In the genomic region with DNA sequence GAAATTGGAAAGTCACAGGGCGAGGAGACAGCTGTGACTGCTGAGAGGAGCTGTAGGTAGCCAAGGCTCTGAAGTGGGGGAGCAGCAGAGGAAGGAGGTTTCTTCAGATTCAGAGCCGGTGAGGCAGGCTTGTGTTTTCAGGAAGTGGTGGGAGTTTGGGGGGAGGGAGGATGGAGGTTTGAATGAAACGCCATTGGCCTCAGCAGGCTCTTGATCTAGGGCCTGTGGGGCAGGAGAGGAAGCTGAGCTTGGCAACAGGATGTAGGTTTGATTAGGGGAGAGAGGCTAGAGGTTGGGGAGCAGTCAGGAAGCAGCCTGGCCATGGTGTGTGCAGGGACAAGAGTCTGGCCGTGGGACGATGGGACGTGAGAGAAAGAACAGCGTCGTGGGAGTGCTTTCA, we compare ENCODE assay signal across 8 mouse cellular contexts. TPM values are rescaled to one million over a fixed set of nuclear protein-coding genes. Genes with fewer than 3 reads are reported as not detected.
A peak's percentile ranks its signal among the peaks of the same experiment; 100 is the strongest.
DNase-seq lines count a peak whose midpoint lies in the region; ATAC-seq and TF ChIP-seq lines count a peak whose summit lies in the region.

No protein-coding gene starts in this region.

- no peak overlapping the region for H3K9ac ChIP-seq in midbrain, embryonic 14.5 days (replicated peaks; ENCODE audit: low read length)
- no peak overlapping the region for H3K9ac ChIP-seq in midbrain, embryonic 16.5 days (ENCODE audit: low read depth, low read length)
- H3K9ac ChIP-seq in heart, postnatal 0 days (replicated peaks; ENCODE audit: low read depth, low read length) = 0 out of 2 replicates have a peak overlapping the region, but pooled peaks have one; percentile 39

- peaks cover 43% of the 10 kb centered on the region for H3K4me1 ChIP-seq in midbrain, embryonic 14.5 days (ENCODE audit: control insufficient read depth, insufficient read depth, low read length)
- H3K4me1 ChIP-seq in midbrain, embryonic 16.5 days (ENCODE audit: control insufficient read depth, insufficient read depth, low read length) = peaks cover 36% of the 10 kb centered on the region
- H3K4me1 ChIP-seq in heart, postnatal 0 days (ENCODE audit: control insufficient read depth, insufficient read depth) = peaks cover 32% of the 10 kb centered on the region

- peaks cover 60% of the 10 kb centered on the region for H3K36me3 ChIP-seq in midbrain, embryonic 14.5 days (ENCODE audit: control insufficient read depth, insufficient read depth, low read length)
- H3K36me3 ChIP-seq in midbrain, embryonic 16.5 days (ENCODE audit: control insufficient read depth, insufficient read depth, low read length) = peaks cover 23% of the 10 kb centered on the region
- H3K36me3 ChIP-seq in heart, postnatal 0 days (replicated peaks; ENCODE audit: control insufficient read depth, insufficient read depth, low read length) = peaks cover 58% of the 10 kb centered on the region

- 0 out of 2 replicates have a peak overlapping the region, but pooled peaks have one; percentile 8 for H3K27ac ChIP-seq in midbrain, embryonic 14.5 days (replicated peaks; ENCODE audit: low read depth, low read length)
- H3K27ac ChIP-seq in midbrain, embryonic 16.5 days (ENCODE audit: low read length) = no peak overlapping the region
- peak overlapping the region; percentile 90 for H3K27ac ChIP-seq in heart, postnatal 0 days (ENCODE audit: low read depth)

- TF ChIP-seq EP300 in heart, postnatal 0 days (IDR thresholded peaks at IDR 0.05; ENCODE audit: low read depth) = no peak

- no peak for DNase-seq in midbrain, embryonic 14.5 days
- peak; percentile 72 for DNase-seq in heart, postnatal 0 days (ENCODE audit: low spot score)
- peak; percentile 13 for DNase-seq in lung, postnatal 14 days
- peak; percentile 88 for DNase-seq in thymus, postnatal 14 days
- no peak for DNase-seq in retina, embryonic 14.5 days (ENCODE audit: low spot score)
- no peak for DNase-seq in right cerebral cortex, adult 18-20 months
- no peak for DNase-seq in left cerebral cortex, postnatal 14 days (ENCODE audit: low spot score in 2 of 2)

- TF ChIP-seq CTCF in heart, postnatal 0 days (IDR thresholded peaks at IDR 0.05; ENCODE audit: low read depth) = no peak

- no peak overlapping the region for H3K4me3 ChIP-seq in midbrain, embryonic 14.5 days (replicated peaks; ENCODE audit: low read depth, low read length)
- no peak overlapping the region for H3K4me3 ChIP-seq in midbrain, embryonic 16.5 days (ENCODE audit: low read depth, low read length)
- no peak overlapping the region for H3K4me3 ChIP-seq in heart, postnatal 0 days (ENCODE audit: low read depth, low read length)

- WGBS in midbrain, embryonic 14.5 days = 83% methylated on average over 8 of the region's 8 CpGs
- WGBS in midbrain, embryonic 16.5 days = 87% methylated on average over 8 of the region's 8 CpGs
- WGBS in heart, postnatal 0 days = 36% methylated on average over 8 of the region's 8 CpGs

- H3K9me3 ChIP-seq in midbrain, embryonic 14.5 days (ENCODE audit: control insufficient read depth, low read length) = no peaks in the 10 kb centered on the region
- no peaks in the 10 kb centered on the region for H3K9me3 ChIP-seq in midbrain, embryonic 16.5 days (replicated peaks; ENCODE audit: control insufficient read depth, low read length, poor library complexity, severe bottlenecking)
- H3K9me3 ChIP-seq in heart, postnatal 0 days (replicated peaks; ENCODE audit: control insufficient read depth, low read length) = no peaks in the 10 kb centered on the region

- H3K27me3 ChIP-seq in midbrain, embryonic 14.5 days (ENCODE audit: control insufficient read depth, insufficient read depth, low read length) = no peaks in the 10 kb centered on the region
- no peaks in the 10 kb centered on the region for H3K27me3 ChIP-seq in midbrain, embryonic 16.5 days (ENCODE audit: control insufficient read depth, insufficient read depth, low read depth, low read length)
- H3K27me3 ChIP-seq in heart, postnatal 0 days (ENCODE audit: control insufficient read depth, insufficient read depth, low read length) = no peaks in the 10 kb centered on the region

- H3K4me2 ChIP-seq in midbrain, embryonic 14.5 days (ENCODE audit: low read length) = peak overlapping the region; percentile 81
- no peak overlapping the region for H3K4me2 ChIP-seq in midbrain, embryonic 16.5 days (ENCODE audit: low read length)
- H3K4me2 ChIP-seq in heart, postnatal 0 days (ENCODE audit: low read depth, low read length) = peak overlapping the region; percentile 30; the same call in 1 of the 2 replicates

- intact Hi-C loops in left cerebral cortex, postnatal 14 days (cut with DNase I) = no loop called here

- ATAC-seq in midbrain, embryonic 14.5 days (ENCODE audit: low FRiP score, low TSS enrichment) = no peak
- no peak for ATAC-seq in midbrain, embryonic 16.5 days
- peak; percentile 12; the same call in 1 of the 2 replicates for ATAC-seq in heart, postnatal 0 days (ENCODE audit: insufficient read depth, low read depth)

RNA-seq across cellular contexts. Expression of a gene that starts 4.1 kb away (rescaled TPM):
- polyA plus RNA-seq in midbrain, embryonic 14.5 days (2014; fragmentation: Nextera tagmentation; extraction: Ambion mirVana) = 5.8 and 7.1 TPM in 2 replicates
- polyA plus RNA-seq in midbrain, embryonic 16.5 days (2015; fragmentation: Nextera tagmentation; extraction: Ambion mirVana) = 4.0 TPM in 2 replicates
- 3.7 and 22.0 TPM in 2 replicates for total RNA-seq in heart, postnatal 0 days (2014; rRNA removed; ENCODE audit: low replicate concordance)
- polyA plus RNA-seq in heart, postnatal 0 days (2015; fragmentation: Nextera tagmentation; extraction: Ambion mirVana) = 1.3 and 2.0 TPM in 2 replicates
- 10 to 100 TPM; 10.3 to 10.8 TPM for total RNA-seq in left cerebral cortex, postnatal 14 days (2021)

RNA-seq across cellular contexts. Expression of a gene that starts 36.2 kb away (rescaled TPM):
- 32.8 and 36.1 TPM in 2 replicates for polyA plus RNA-seq in midbrain, embryonic 14.5 days (2014; fragmentation: Nextera tagmentation; extraction: Ambion mirVana)
- 35.1 and 36.3 TPM in 2 replicates for polyA plus RNA-seq in midbrain, embryonic 16.5 days (2015; fragmentation: Nextera tagmentation; extraction: Ambion mirVana)
- 22.4 and 23.2 TPM in 2 replicates for total RNA-seq in heart, postnatal 0 days (2014; rRNA removed; ENCODE audit: low replicate concordance)
- polyA plus RNA-seq in heart, postnatal 0 days (2015; fragmentation: Nextera tagmentation; extraction: Ambion mirVana) = 11.4 and 12.4 TPM in 2 replicates
- total RNA-seq in left cerebral cortex, postnatal 14 days (2021) = 10 to 100 TPM; 26.8 to 28.3 TPM

RNA-seq across cellular contexts. Expression of a gene that starts 39.1 kb away (rescaled TPM):
- 14.0 and 22.3 TPM in 2 replicates for polyA plus RNA-seq in midbrain, embryonic 14.5 days (2014; fragmentation: Nextera tagmentation; extraction: Ambion mirVana)
- 17.5 and 21.2 TPM in 2 replicates for polyA plus RNA-seq in midbrain, embryonic 16.5 days (2015; fragmentation: Nextera tagmentation; extraction: Ambion mirVana)
- total RNA-seq in heart, postnatal 0 days (2014; rRNA removed; ENCODE audit: low replicate concordance) = 39.8 and 88.5 TPM in 2 replicates
- 22.6 and 23.6 TPM in 2 replicates for polyA plus RNA-seq in heart, postnatal 0 days (2015; fragmentation: Nextera tagmentation; extraction: Ambion mirVana)
- 10 to 100 TPM; 22.6 to 27.0 TPM for total RNA-seq in left cerebral cortex, postnatal 14 days (2021)

RNA-seq across cellular contexts. Expression of a gene that starts 40.0 kb away (rescaled TPM):
- polyA plus RNA-seq in midbrain, embryonic 14.5 days (2014; fragmentation: Nextera tagmentation; extraction: Ambion mirVana) = 8.5 and 9.0 TPM in 2 replicates
- 4.6 and 5.9 TPM in 2 replicates for polyA plus RNA-seq in midbrain, embryonic 16.5 days (2015; fragmentation: Nextera tagmentation; extraction: Ambion mirVana)
- 5.5 and 17.6 TPM in 2 replicates for total RNA-seq in heart, postnatal 0 days (2014; rRNA removed; ENCODE audit: low replicate concordance)
- polyA plus RNA-seq in heart, postnatal 0 days (2015; fragmentation: Nextera tagmentation; extraction: Ambion mirVana) = 4.2 and 4.4 TPM in 2 replicates
- total RNA-seq in left cerebral cortex, postnatal 14 days (2021) = 1 to 10 TPM; 5.4 to 5.5 TPM

Comparison
In these comparisons a context has a peak if more than half of its experiments do, and no peak if none do; other contexts are left out.
1. DNase-seq: peak in heart, postnatal 0 days (single experiment), lung, postnatal 14 days (single experiment) and thymus, postnatal 14 days (single experiment); none in midbrain, embryonic 14.5 days (single experiment), retina, embryonic 14.5 days (single experiment), right cerebral cortex, adult 18-20 months (single experiment) and left cerebral cortex, postnatal 14 days (0 of 2).